Mouse (Mus musculus) CH12.LX (cell line): ENCODE measurements at regions not wholly inside any gene's neighbourhood (a gene's known extent, or its start where the extent isn't known, plus 50 kb on each side); places are given as distances from the start of the nearest gene placed in this dataset.

Source experiments
- DNase-seq: peaks from one replicate; pipeline ENCODE4 v3.0.0-alpha.2; 2013; ENCODE audit errors: extremely low read depth
- H3K27ac ChIP-seq: 2 replicates; pipeline ENCODE4 v1.5.1; 2012; ENCODE audit warnings: low read depth, mild to moderate bottlenecking, control low read depth, moderate library complexity; ENCODE audit not compliant: insufficient read depth
- H3K27me3 ChIP-seq: replicated peaks from 2 replicates; pipeline ENCODE3; 2012; ENCODE audit warnings: inconsistent platforms
- H3K36me3 ChIP-seq, 2 experiments: replicated peaks in 1 of 2; 2 replicates each; pipeline versions ENCODE3 to v1.6.1; 2012; ENCODE audit warnings: inconsistent platforms in 1 of 2, low read length in 1 of 2, mild to moderate bottlenecking in 1 of 2, mixed read lengths in 1 of 2, moderate library complexity in 1 of 2; ENCODE audit not compliant: control insufficient read depth in 1 of 2, insufficient read depth in 1 of 2
- H3K4me1 ChIP-seq, 2 experiments: 2 replicates each; pipeline ENCODE4 v1.6.1; 2012; ENCODE audit warnings: inconsistent platforms in 1 of 2, moderate library complexity in 1 of 2; ENCODE audit not compliant: insufficient read depth in 2 of 2, control insufficient read depth in 1 of 2
- H3K4me2 ChIP-seq: 2 replicates; pipeline ENCODE4 v1.6.1; 2012; ENCODE audit warnings: low read depth, mild to moderate bottlenecking, control low read depth; ENCODE audit not compliant: poor library complexity, insufficient read depth, severe bottlenecking
- H3K4me3 ChIP-seq, 3 experiments: fragments of 150-350 bp in 1 of 3; sonication (generic) in 1 of 3; replicated peaks in 1 of 3; 2 replicates each; pipeline versions ENCODE3 to v1.5.1; 2011 to 2012; ENCODE audit warnings: low read depth in 2 of 3, low read length in 2 of 3, mild to moderate bottlenecking in 2 of 3, moderate library complexity in 2 of 3, control low read depth in 1 of 3, improper control_type of control experiment in 1 of 3, inconsistent platforms in 1 of 3, mixed read lengths in 1 of 3; ENCODE audit not compliant: poor library complexity in 1 of 3
- H3K79me2 ChIP-seq: replicated peaks from 2 replicates; pipeline ENCODE4 v1.6.1; 2012; ENCODE audit warnings: mild to moderate bottlenecking, moderate library complexity; ENCODE audit not compliant: control insufficient read depth, poor library complexity, insufficient read depth, severe bottlenecking; ENCODE audit errors: extremely low read depth
- H3K9ac ChIP-seq: 2 replicates; pipeline ENCODE4 v1.6.1; 2012; ENCODE audit warnings: low read depth, mild to moderate bottlenecking, control low read depth, moderate library complexity; ENCODE audit not compliant: insufficient read depth
- H3K9me3 ChIP-seq: replicated peaks from 2 replicates; pipeline ENCODE3; 2012; ENCODE audit warnings: low read length, inconsistent platforms, mixed read lengths
- BHLHE40 ChIP-seq: IDR thresholded peaks from 2 replicates; pipeline ENCODE4 v1.6.1; 2011; ENCODE audit warnings: mild to moderate bottlenecking, low read depth, low read length, improper control_type of control experiment
- ELF1 ChIP-seq: IDR thresholded peaks from 2 replicates; pipeline ENCODE4 v1.6.1; 2014; ENCODE audit warnings: low read depth, mild to moderate bottlenecking, inconsistent platforms, low read length, improper control_type of control experiment
- EP300 ChIP-seq: IDR thresholded peaks from 2 replicates; pipeline ENCODE4 v1.6.1; 2011; ENCODE audit warnings: low read length, improper control_type of control experiment
- ETS1 ChIP-seq: conservative IDR thresholded peaks from 2 replicates; pipeline ENCODE4 v1.6.1; 2012; ENCODE audit warnings: low read depth, mild to moderate bottlenecking, inconsistent platforms, low read length, improper control_type of control experiment, moderate library complexity
- GABPA ChIP-seq: IDR thresholded peaks from 2 replicates; pipeline ENCODE4 v1.6.1; 2012; ENCODE audit warnings: low read depth, low read length, improper control_type of control experiment, inconsistent platforms; ENCODE audit not compliant: insufficient replicate concordance
- IRF4 ChIP-seq: IDR thresholded peaks from 2 replicates; pipeline ENCODE4 v1.6.1; 2014; ENCODE audit warnings: low read depth, mild to moderate bottlenecking, inconsistent platforms, low read length, improper control_type of control experiment
- JUN ChIP-seq: IDR thresholded peaks from 2 replicates; pipeline ENCODE4 v1.6.1; 2011; ENCODE audit warnings: low read depth, mild to moderate bottlenecking, low read length, improper control_type of control experiment, moderate library complexity; ENCODE audit not compliant: insufficient read depth
- JUND ChIP-seq: conservative IDR thresholded peaks from 2 replicates; pipeline ENCODE4 v1.6.1; 2011; ENCODE audit warnings: low read depth, low read length, improper control_type of control experiment
- KAT2A ChIP-seq: IDR thresholded peaks from 2 replicates; pipeline ENCODE4 v1.6.1; 2012; ENCODE audit warnings: low read length, improper control_type of control experiment, inconsistent platforms; ENCODE audit not compliant: insufficient replicate concordance
- MAX ChIP-seq: IDR thresholded peaks from 2 replicates; pipeline ENCODE4 v1.6.1; 2011; ENCODE audit warnings: low read length, improper control_type of control experiment
- MXI1 ChIP-seq: IDR thresholded peaks from 2 replicates; pipeline ENCODE4 v1.6.1; 2011; ENCODE audit warnings: mild to moderate bottlenecking, low read depth, low read length, improper control_type of control experiment
- NELFE ChIP-seq: IDR thresholded peaks from 2 replicates; pipeline ENCODE4 v1.6.1; 2011; ENCODE audit warnings: low read depth, low read length, improper control_type of control experiment
- PAX5 ChIP-seq: IDR thresholded peaks from 2 replicates; pipeline ENCODE4 v1.6.1; 2012; ENCODE audit warnings: low read length, inconsistent platforms, mixed read lengths
- POLR2A ChIP-seq: IDR thresholded peaks from 2 replicates; pipeline ENCODE4 v1.6.1; 2011; ENCODE audit warnings: low read depth, mild to moderate bottlenecking, improper control_type of control experiment, low read length
- RCOR1 ChIP-seq: conservative IDR thresholded peaks from 2 replicates; pipeline ENCODE4 v1.6.1; 2012; ENCODE audit warnings: low read depth, mild to moderate bottlenecking, inconsistent platforms, low read length, improper control_type of control experiment
- TBP ChIP-seq: conservative IDR thresholded peaks from 2 replicates; pipeline ENCODE4 v1.6.1; 2011; ENCODE audit warnings: low read depth, low read length, improper control_type of control experiment
- ZKSCAN1 ChIP-seq: IDR thresholded peaks from 2 replicates; pipeline ENCODE4 v1.6.1; 2012; ENCODE audit warnings: low read depth, inconsistent platforms, low read length, improper control_type of control experiment, borderline replicate concordance
- ZNF384 ChIP-seq: IDR thresholded peaks from 2 replicates; pipeline ENCODE4 v1.6.1; 2012; ENCODE audit warnings: low read depth, low read length, improper control_type of control experiment, inconsistent platforms
- dilution Hi-C: fragments of 300-500 bp; cut with MboI; formaldehyde crosslinking; loops from 2 replicates; pipeline ENCODE4 v1.14.3; 2020; ENCODE audit warnings: low sequenced_read_pairs; ENCODE audit not compliant: extremely low pct_unique_long_range_greater_than_20kb, extremely low pct_ligation_motif_present
- in situ Hi-C: fragments of 300-500 bp; cut with MboI; formaldehyde crosslinking; loops from 3 replicates; pipeline ENCODE4 v1.14.3; 2019; ENCODE audit warnings: low sequenced_read_pairs, low pct_ligation_motif_present, low pct_unique_long_range_greater_than_20kb, mixed read lengths

- Histone ChIP-seq H3K79me2 (no peaks in the 10 kb centered on the region), H3K4me3 (no peak overlapping the region), H3K27me3 (no peaks in the 10 kb centered on the region)
- in situ Hi-C loops, result no loop called here
- TF ChIP-seq KAT2A (no peak), ZKSCAN1 (no peak), MXI1 (no peak), JUN (no peak), POLR2A (no peak), ZNF384 (no peak), TBP (no peak), BHLHE40 (no peak), IRF4 (no peak), EP300 (no peak), NELFE (no peak), ETS1 (no peak), PAX5 (no peak), ELF1 (no peak), GABPA (no peak), RCOR1 (no peak), MAX (no peak)
- TF ChIP-seq, all 38 proteins: peak for 0
- no peak overlapping the region for H3K4me2 ChIP-seq
- no peaks in the 10 kb centered on the region for H3K36me3 ChIP-seq
- H3K9ac ChIP-seq, result no peak overlapping the region
- peaks cover 3% of the 10 kb centered on the region for H3K9me3 ChIP-seq
- H3K4me1 ChIP-seq, result 0 out of 4 replicates have a peak, but pooled peaks cover 0 to 2% of the 10 kb centered on the region in 2 experiments
- no peak for DNase-seq
- no peak overlapping the region for H3K27ac ChIP-seq
- dilution Hi-C loops, result no loop called here
Observed at GRCm38 (mm10) chr10:42075545-42075944, 57.3 kb upstream of the Armc2 start.

GRCm38 (mm10) chr10:42072758-42073157 is 54.5 kb upstream of the Armc2 start:
- H3K79me2 ChIP-seq, result no peaks in the 10 kb centered on the region
- DNase-seq, result no peak
- no peaks in the 10 kb centered on the region for H3K27me3 ChIP-seq
- H3K27ac ChIP-seq, result no peak overlapping the region
- peaks cover 0 to 6% of the 10 kb centered on the region in 2 experiments; a peak in 2 of 4 replicates for H3K4me1 ChIP-seq
- H3K4me2 ChIP-seq, result no peak overlapping the region
- in situ Hi-C loops (no loop called here), dilution Hi-C loops (no loop called here)
- no peak for TF ChIP-seq JUND
- no peak overlapping the region for H3K4me3 ChIP-seq
- no peak overlapping the region for H3K9ac ChIP-seq
- no peaks in the 10 kb centered on the region for H3K36me3 ChIP-seq
- peaks cover 3% of the 10 kb centered on the region for H3K9me3 ChIP-seq
